Mouse (Mus musculus): ENCODE data around the gene Slamf6.

- no peak for TF ChIP-seq EP300 (IDR thresholded peaks at IDR 0.05; ENCODE audit: low read depth)
- no peak for TF ChIP-seq CTCF (IDR thresholded peaks at IDR 0.05; ENCODE audit: low read depth)
Observed at GRCm38 (mm10) chr1:171920989-171921621, 3.8 kb downstream of the Slamf6 start.
